Mouse (Mus musculus) left cerebral cortex, adult 2 months (tissue): Measurements from ENCODE around the gene Polr1c. TPM values are rescaled to one million over a fixed set of nuclear protein-coding genes. Genes with fewer than 3 reads are reported as not detected.
A peak's percentile ranks its signal among the peaks of the same experiment; 100 is the strongest.

Experiments used
- DNase-seq, 2 experiments: peaks; one replicate each; pipeline ENCODE4 v3.0.0; 2021 to 2022; ENCODE audit warnings: low spot score in 2 of 2, mixed read lengths in 1 of 2; ENCODE audit errors: extremely low spot score in 1 of 2
- H3K27ac ChIP-seq: fragments of 200-600 bp; 2 replicates; pipeline ENCODE4 v1.8.1; 2022
- H3K4me3 ChIP-seq: fragments of 200-600 bp; 2 replicates; pipeline ENCODE4 v1.8.1; 2022
- CTCF ChIP-seq: fragments of 200-600 bp; IDR thresholded peaks from 2 replicates; pipeline ENCODE4 v1.8.1; 2022; ENCODE audit warnings: antibody characterized with exemption, mild to moderate bottlenecking, moderate library complexity
- intact Hi-C: fragments of 180-260 bp; cut with DNase I; formaldehyde crosslinking; loops from one replicate; pipeline ENCODE4 v1.15.1; 2025
- total RNA-seq, 2 experiments: library from RNA; stranded (reverse); gene quantifications; 2 replicates each; pipeline ENCODE4 v1.2.3; 2021

Gene Polr1c
- total RNA-seq, 2 experiments from 2014 or later = 38.1 to 40.4 TPM

DNA sequence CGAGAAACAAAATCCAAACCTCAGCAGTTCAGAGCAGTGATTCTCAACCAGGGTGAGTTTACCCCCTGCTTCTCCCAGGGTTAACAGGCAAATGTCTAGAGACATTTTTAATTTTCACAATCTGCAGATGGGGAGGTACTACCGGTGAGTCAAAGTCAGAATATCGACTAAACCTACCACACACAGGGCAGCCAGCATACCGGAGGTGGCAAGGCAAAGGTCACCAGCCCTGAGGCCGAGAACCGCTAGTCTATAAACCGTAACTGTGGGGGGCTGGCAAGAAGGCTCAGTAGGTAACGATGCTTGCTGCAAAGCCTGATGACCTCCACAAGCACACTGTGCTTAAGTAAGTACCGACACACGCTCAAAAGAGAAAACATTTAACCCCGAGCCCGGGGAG, 17.6 kb upstream of the Polr1c start:
- H3K4me3 ChIP-seq = no peak overlapping the region
- intact Hi-C loops = loop anchor here (5.0 kb wide), 1 partner anchor 127 kb away; no protein-coding TSS in a partner anchor
- no peak for DNase-seq
- no peak overlapping the region for H3K27ac ChIP-seq
- TF ChIP-seq CTCF = no peak

DNA sequence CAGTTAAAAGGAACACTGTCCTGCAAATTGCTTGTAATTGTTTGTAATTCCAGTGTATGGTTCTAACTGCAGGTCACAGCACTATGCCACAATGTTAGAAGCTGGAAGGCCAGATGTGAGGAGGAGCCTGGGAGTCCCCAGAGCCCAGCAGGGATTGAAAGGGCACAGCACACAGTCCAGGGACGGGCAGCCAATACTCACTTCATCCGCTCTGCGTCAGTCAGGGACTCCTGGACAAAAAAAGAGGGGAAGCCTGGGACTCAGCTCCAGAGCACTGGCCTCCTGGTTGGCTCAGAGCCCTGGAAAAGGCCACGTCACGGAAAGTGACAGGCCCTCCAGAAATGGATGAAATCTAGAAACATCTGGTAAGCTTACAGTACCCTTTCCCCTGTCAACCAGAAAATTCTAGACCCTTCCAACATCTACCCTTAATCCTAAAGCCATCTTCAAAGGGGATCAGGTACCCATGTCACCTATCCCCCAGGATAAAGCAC, 14.4 kb upstream of the Polr1c start:
- Histone ChIP-seq H3K4me3 (no peak overlapping the region), H3K27ac (no peak overlapping the region)
- intact Hi-C loops = no loop called here
- TF ChIP-seq CTCF = no peak
- no peak for DNase-seq

DNA sequence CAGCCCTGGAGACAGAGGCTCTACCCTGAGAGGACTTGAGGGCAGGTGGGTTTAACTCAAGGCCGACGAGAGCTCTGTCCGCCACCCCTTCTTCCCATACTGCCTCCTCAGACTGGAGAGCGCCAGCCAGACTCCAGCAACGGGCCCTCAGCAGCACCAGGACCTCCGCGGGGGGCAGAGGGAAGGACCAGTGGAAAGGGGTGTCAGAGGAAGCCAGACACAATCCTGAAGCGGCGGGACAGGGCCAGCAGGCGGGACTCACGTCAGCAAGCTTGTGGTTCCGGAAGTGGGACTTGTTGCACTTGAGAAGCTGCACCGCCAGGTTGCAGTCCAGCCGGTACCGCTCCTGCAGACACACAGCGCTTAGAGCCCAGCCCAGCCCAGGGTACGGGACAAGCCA, 11.8 kb upstream of the Polr1c start:
- intact Hi-C loops = no loop called here
- no peak overlapping the region for H3K27ac ChIP-seq
- no peak for DNase-seq
- no peak for TF ChIP-seq CTCF
- no peak overlapping the region for H3K4me3 ChIP-seq

DNA sequence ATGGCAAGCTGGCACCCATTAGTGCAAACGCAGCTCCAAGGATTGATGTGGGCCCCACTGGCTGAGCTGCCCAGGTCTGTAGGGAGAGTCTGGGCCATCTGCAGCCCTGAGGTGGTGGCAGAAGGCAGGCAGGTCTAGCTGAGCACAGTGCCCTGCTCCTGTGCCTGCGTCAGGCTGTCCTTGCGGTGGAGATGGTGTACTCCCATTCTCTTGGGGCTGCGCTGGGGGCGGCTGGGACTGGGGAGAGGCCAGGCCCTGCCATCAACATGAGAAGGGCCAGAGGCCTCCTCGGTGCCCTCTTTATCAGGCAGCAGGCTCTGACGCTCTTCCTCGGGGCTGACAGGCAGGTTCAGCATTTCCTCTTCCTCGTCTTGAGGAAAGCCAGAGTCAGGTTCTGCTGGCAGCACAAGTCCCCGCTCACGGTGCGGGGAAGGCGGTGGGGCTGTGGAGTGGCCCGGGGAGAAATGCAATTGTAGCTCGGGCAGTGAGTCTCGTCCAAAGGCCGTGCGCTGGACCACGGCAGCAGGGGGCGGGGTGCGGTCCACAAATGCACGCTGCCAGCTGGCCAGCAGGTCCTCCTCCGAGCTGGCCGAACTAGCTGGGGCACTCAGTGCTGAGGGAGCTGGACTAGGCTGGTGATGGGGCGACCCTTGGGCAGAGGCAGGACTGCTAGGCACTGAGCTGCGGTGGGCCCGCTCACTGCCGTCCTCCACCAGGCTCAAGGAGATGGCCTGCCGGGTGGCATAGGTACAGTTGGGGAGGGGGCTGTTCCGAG, 10.6 kb upstream of the Polr1c start:
- no peak overlapping the region for H3K27ac ChIP-seq
- DNase-seq = no peak
- no peak for TF ChIP-seq CTCF
- intact Hi-C loops = no loop called here
- no peak overlapping the region for H3K4me3 ChIP-seq

DNA sequence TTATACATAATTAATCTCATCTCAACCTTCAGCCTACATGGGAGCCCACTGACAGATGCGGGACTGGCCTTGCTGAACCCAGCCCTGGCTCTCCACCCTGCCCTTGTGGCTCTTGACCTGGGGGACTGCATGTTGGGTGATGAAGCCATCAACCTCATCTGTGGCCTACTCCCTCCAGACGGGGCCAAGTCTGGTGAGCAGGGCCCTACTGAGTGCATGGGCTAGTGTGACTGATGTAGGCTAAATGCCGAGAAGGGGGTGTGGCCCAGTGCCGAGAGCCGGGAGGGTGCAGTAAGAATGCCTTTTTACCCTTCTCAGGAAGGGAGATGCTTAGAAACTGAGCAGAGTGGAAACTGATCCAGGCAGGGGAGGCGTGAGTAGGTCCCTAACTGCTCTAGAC, 7.3 kb upstream of the Polr1c start:
- H3K27ac ChIP-seq = no peak overlapping the region
- H3K4me3 ChIP-seq = peak overlapping the region; percentile 77
- TF ChIP-seq CTCF = no peak
- intact Hi-C loops = no loop called here
- no peak for DNase-seq

DNA sequence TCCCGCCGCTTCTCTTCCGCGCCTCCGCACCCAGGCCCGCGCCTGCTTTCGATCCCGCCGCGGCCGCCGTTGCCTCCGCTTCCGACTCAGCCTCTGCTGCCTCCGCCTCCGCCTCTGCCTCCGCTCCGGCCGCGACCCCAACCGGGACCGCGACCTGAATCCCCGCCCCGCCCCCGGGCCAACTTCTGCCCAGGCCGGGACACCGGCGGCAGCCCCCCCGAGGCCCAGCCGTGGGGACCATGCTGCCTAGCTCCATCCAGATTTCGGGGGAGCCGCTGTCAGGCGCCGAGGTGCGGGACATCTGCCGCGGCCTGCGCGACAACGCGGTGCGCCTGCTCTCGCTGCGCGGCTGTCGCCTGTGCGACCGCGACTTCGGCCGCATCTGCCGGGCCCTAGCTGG, 6.3 kb upstream of the Polr1c start:
- Histone ChIP-seq H3K4me3 (peak overlapping the region; percentile 77), H3K27ac (peak overlapping the region; percentile 91)
- TF ChIP-seq CTCF = no peak
- intact Hi-C loops = no loop called here
- peak; percentile 40 to 58 for DNase-seq

DNA sequence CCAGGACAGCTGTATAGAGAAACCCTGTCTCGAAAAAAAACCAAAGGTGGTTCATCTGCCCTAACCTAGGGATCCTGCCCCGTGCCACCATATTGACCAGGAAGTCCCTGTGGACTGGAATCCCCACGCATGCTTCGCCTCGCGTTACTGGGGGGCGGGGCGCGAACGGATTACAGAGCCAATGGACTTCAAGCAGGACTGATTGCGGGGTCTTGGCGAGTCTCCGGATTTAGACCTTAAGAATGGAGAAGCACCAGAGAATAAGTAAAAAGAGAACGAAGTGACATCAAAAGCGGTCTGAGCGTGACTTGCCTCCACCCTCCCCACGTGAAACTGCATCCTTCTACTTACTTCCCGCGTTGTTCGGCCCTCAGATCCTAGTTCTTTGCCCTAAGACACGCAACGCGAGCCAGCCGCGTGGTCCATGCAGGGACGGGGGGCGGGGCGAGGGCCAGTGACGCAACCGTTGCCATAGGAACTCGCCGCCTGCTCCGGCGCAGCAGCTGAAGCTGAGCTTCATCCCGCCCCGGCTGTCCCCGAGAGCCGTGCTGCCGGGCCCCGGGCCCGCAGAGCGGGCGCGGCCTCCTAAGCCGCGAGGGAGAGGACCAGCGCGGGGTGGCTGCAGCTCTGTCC, 5.7 kb upstream of the Polr1c start, which contains the start of gene Lrrc73:
Gene Lrrc73 (plus strand): TSS at position 80 of the 633 bp plus-strand sequence.
- H3K4me3 ChIP-seq = peak within 1 kb of the TSS; percentile 77
- intact Hi-C loops = no loop called here
- DNase-seq = peak; percentile 94 to 95
- peak within 1 kb of the TSS; percentile 91 for H3K27ac ChIP-seq
- TF ChIP-seq CTCF = no peak

DNA sequence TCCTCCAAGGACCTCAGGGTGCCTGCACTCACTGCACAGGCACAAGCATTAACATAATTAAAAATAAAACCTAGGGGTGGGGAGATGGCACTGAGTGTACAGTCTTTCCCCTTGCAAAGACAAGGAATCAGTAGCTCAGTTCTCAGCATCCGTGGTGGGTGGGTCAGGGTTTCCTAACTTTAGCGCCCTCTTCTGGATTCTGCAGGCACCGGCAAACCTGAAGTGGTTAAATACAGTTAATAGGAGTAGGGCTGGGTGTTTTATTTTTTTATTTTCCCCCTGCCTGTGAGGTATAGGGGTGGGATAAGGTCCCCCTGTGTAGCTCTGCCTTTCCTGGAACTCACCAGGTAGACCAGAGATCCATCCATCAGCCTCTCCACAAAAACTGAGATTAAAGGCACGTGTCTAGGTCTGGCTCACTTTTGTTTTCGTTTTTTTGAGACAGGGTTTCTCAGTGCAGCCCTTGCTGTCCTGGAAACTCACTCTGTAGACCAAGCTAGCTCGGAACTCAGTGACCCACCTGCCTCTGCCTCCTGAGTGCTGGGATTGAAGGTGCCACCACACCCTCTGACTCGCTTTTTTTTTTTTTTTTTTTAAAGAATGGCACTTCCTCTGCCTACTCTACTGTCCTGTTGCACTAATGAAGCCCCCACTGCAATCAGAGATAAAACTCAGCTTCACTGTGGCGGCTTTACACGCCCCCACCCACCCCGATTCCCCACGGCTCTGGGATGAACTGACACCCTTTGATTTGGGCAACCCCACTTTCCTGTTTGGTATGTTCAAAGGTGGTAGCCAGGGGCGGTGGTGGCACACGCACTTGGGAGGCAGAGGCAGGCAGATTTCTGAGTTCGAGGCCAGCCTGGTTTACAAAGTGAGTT, 5.0 kb upstream of the Polr1c start:
- H3K27ac ChIP-seq = peak overlapping the region; percentile 91
- DNase-seq = no peak
- TF ChIP-seq CTCF = peak; percentile 58
- intact Hi-C loops = no loop called here
- H3K4me3 ChIP-seq = peak overlapping the region; percentile 77

DNA sequence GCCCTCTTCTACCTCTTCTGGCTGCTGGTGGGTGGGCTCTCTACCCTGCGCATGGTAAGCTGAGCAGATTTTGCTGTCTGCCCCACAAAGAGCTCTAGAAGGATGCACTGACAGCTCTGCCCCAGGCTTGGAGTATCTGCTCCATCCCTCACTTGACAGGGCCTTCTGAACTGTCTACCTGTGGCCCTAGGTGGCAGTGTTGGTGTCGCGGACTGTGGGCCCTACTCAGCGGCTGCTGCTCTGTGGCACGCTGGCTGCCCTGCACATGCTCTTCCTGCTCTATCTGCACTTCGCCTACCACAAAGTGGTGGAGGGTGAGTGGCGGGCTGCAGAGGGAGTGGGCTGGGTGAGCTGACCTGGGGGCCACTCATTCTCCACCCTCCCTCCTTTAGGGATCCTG, 3.3 kb upstream of the Polr1c start:
- no peak overlapping the region for H3K27ac ChIP-seq
- H3K4me3 ChIP-seq = no peak overlapping the region
- TF ChIP-seq CTCF = no peak; the same call in 1 of the 2 replicates
- intact Hi-C loops = no loop called here
- no peak for DNase-seq

DNA sequence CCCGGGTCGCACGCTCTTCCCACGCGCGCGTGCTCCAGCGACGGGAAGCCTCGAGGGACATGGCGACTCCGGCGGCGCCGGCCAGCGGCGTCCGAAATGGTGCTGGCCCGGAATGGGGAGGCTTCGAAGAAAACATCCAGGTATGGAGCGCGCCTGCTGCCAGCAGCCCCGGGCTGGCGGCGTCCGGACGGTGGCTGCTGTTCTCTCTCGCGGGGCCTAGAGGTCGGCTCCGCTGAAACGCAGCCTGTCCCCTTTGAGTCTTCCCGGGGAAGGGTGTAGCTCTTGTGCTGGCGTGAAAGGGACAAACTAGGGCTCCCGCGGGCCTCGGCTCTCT, 302 bp upstream of the Polr1c start:
- intact Hi-C loops = loop anchor here (5.0 kb wide), 1 partner anchor 46 kb away; the partner anchor contains the start of genes Polh and Xpo5
- H3K4me3 ChIP-seq = peak overlapping the region; percentile 100
- no peak for TF ChIP-seq CTCF
- DNase-seq = no peak
- peak overlapping the region; percentile 94 for H3K27ac ChIP-seq

DNA sequence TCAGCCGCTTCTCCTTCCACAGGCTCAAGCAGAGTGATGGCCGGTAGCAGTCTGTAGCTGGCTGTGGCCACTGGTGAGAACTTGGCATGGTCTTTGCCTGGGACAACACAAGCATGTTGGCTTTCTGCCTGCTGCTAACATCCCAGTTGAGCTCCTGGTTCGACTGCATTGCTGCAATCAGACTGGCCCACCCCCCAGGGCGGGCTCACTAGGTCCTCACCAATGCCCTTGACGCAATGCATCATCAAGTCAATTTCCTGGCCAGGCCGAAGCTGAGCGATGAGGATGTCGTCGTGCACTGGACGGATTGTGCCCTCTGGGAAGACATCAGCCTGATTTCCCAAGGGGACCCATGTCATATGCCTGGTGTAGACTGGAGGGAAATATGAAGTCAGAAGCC, 3.3 kb downstream of the Polr1c start:
- no peak for DNase-seq
- no peak for TF ChIP-seq CTCF

DNA sequence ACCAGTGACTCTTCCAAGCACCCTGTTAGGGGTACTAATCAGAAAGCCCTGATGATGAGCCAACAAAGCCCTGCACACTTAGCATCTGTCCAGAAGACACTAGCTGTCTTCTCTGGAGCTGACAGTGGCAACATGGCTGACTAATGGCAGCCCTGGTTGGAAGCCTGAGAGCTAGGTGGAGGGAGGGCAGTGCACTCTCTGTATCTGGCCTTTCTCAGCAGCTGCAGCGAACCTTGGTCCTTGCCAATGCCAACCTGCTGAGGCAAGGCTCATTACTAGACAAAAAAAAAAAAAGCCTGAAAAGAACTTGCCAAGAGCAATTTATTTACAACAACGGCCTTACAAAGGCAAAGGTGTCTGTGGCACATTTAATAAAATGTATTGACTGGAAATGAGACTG, 4.2 kb downstream of the Polr1c start:
- DNase-seq = no peak
- intact Hi-C loops = no loop called here
- Histone ChIP-seq H3K27ac (no peak overlapping the region), H3K4me3 (no peak overlapping the region)
- TF ChIP-seq CTCF = no peak

More for the DNA sequence above, 3.3 kb downstream of the Polr1c start:
- H3K4me3 ChIP-seq = no peak overlapping the region
- no peak overlapping the region for H3K27ac ChIP-seq
- intact Hi-C loops = no loop called here
